Comparison of ENCODE assay signal across 11 mouse cellular contexts in the genomic region with DNA sequence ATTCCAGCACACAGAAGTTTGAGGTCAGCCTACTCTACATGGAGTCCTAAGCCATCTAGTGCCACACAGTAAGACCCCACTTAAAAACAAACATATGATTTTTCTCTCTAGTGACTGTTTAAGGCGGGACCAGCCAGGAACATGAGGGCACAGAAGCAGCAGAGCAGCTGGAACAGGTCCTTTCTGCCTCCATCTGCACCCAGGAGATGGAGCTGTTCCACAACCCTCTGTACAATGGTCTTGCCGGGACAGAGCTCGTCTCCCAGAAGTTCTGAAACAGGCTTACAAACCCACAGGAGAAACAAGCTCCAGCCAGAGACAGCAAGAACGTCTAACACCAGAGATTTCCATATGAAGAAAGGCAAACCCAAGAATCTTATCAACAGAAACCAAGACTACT. TPM values are rescaled to one million over a fixed set of nuclear protein-coding genes. Genes with fewer than 3 reads are reported as not detected.
DNase-seq lines count a peak whose midpoint lies in the region; ATAC-seq and TF ChIP-seq lines count a peak whose summit lies in the region.
"Had no signal": no experiment of that assay in that cellular context is flagged by ENCODE, and none has a peak within 500 bp of the region (broad histone marks: within the 10 kb centered on the region; RNA-seq: fewer than 3 reads in every experiment).

No protein-coding gene starts in this region.

- no peaks in the 10 kb centered on the region for H3K79me2 ChIP-seq in CH12.LX (replicated peaks; ENCODE audit: control insufficient read depth, extremely low read depth, insufficient read depth, poor library complexity, severe bottlenecking)

- TF ChIP-seq EP300 in CH12.LX (IDR thresholded peaks at IDR 0.05; ENCODE audit: low read length), result no peak

- H3K9ac ChIP-seq in kidney, embryonic 16.5 days (replicated peaks; ENCODE audit: low read length), result no peak overlapping the region
- H3K9ac ChIP-seq in CH12.LX (ENCODE audit: insufficient read depth, low read depth), result no peak overlapping the region

- no peaks in the 10 kb centered on the region for H3K4me1 ChIP-seq in kidney, embryonic 16.5 days (ENCODE audit: insufficient read depth, low read length)
- no peaks in the 10 kb centered on the region for H3K4me1 ChIP-seq in CH12.LX (ENCODE audit: control insufficient read depth in 1 of 2, insufficient read depth in 2 of 2)
- H3K4me1 ChIP-seq in lung, adult 2 months (ENCODE audit: control insufficient read depth, insufficient read depth, low read length), result no peaks in the 10 kb centered on the region
- H3K4me1 ChIP-seq in limb, embryonic 10.5 days, result no peaks in the 10 kb centered on the region

- no peak overlapping the region for H3K27ac ChIP-seq in kidney, embryonic 16.5 days (ENCODE audit: low read length)
- no peak overlapping the region for H3K27ac ChIP-seq in CH12.LX (ENCODE audit: insufficient read depth, low read depth)
- no peak overlapping the region for H3K27ac ChIP-seq in limb, embryonic 10.5 days

- TF ChIP-seq CTCF in CH12.LX (conservative IDR thresholded peaks at IDR 0.05 in 1 of 2, IDR thresholded peaks at IDR 0.05 in 1 of 2; ENCODE audit: low read depth in 2 of 2, low read length in 2 of 2), result peak in 1 of 2 experiments; percentile 35; a peak in 1 of 4 replicates
- peak; percentile 70 for TF ChIP-seq CTCF in lung, adult 2 months (IDR thresholded peaks at IDR 0.05; ENCODE audit: insufficient read depth, low read length)

- in situ Hi-C loops in CH12.LX (cut with MboI; ENCODE audit: low pct_ligation_motif_present, low pct_unique_long_range_greater_than_20kb, low sequenced_read_pairs), result no loop called here

- no peak for ATAC-seq in kidney, embryonic 16.5 days (ENCODE audit: low FRiP score, low TSS enrichment)
- ATAC-seq: activated CD4-positive, CD25-positive, alpha-beta regulatory T cell, adult 4 months had no signal

- H3K4me3 ChIP-seq in kidney, embryonic 16.5 days (ENCODE audit: low read length), result no peak overlapping the region
- H3K4me3 ChIP-seq in CH12.LX (replicated peaks in 1 of 3; ENCODE audit: low read depth in 2 of 3, low read length in 2 of 3, poor library complexity in 1 of 3), result no peak overlapping the region
- H3K4me3 ChIP-seq in lung, adult 2 months (replicated peaks; ENCODE audit: extremely low read depth, low read depth, low read length), result no peak overlapping the region
- no peak overlapping the region for H3K4me3 ChIP-seq in limb, embryonic 10.5 days

- no peaks in the 10 kb centered on the region for H3K36me3 ChIP-seq in kidney, embryonic 16.5 days (ENCODE audit: insufficient read depth, low read length)
- no peaks in the 10 kb centered on the region for H3K36me3 ChIP-seq in CH12.LX (replicated peaks in 1 of 2; ENCODE audit: control insufficient read depth in 1 of 2, insufficient read depth in 1 of 2, low read length in 1 of 2)
- no peaks in the 10 kb centered on the region for H3K36me3 ChIP-seq in limb, embryonic 10.5 days

- no peaks in the 10 kb centered on the region for H3K9me3 ChIP-seq in kidney, embryonic 16.5 days (ENCODE audit: low read length)
- no peaks in the 10 kb centered on the region for H3K9me3 ChIP-seq in CH12.LX (replicated peaks; ENCODE audit: low read length)
- no peaks in the 10 kb centered on the region for H3K9me3 ChIP-seq in limb, embryonic 10.5 days (replicated peaks)

- dilution Hi-C loops in CH12.LX (cut with MboI; ENCODE audit: extremely low pct_ligation_motif_present, extremely low pct_unique_long_range_greater_than_20kb, low sequenced_read_pairs), result no loop called here

- TF ChIP-seq POLR2A in CH12.LX (IDR thresholded peaks at IDR 0.05; ENCODE audit: low read depth, low read length), result no peak
- TF ChIP-seq POLR2A in lung, adult 2 months (IDR thresholded peaks at IDR 0.05; ENCODE audit: borderline replicate concordance, extremely low read depth, low read depth, low read length), result no peak

- no peak overlapping the region for H3K4me2 ChIP-seq in kidney, embryonic 16.5 days (replicated peaks; ENCODE audit: low read depth, low read length)
- no peak overlapping the region for H3K4me2 ChIP-seq in CH12.LX (ENCODE audit: insufficient read depth, low read depth, poor library complexity, severe bottlenecking)

- peak; percentile 11 for TF ChIP-seq RAD21 in CH12.LX (IDR thresholded peaks at IDR 0.05; ENCODE audit: low read depth, low read length)

- peak; percentile 35 for DNase-seq in kidney, adult 9 months
- DNase-seq in 3T3-L1 (ENCODE audit: low read depth, low spot score) (peak; percentile 24), CH12.LX (ENCODE audit: extremely low read depth) (no peak)
- no peak for DNase-seq in lung, adult 2 months
- no peak for DNase-seq in spleen, postnatal 36 days (ENCODE audit: low spot score in 2 of 2)
- DNase-seq in limb, embryonic 10.5 days (ENCODE audit: low spot score), result no peak

- H3K27me3 ChIP-seq in kidney, embryonic 16.5 days (ENCODE audit: insufficient read depth, low read length), result no peaks in the 10 kb centered on the region
- peaks cover 3% of the 10 kb centered on the region for H3K27me3 ChIP-seq in CH12.LX (replicated peaks)
- H3K27me3 ChIP-seq in limb, embryonic 10.5 days (ENCODE audit: low read depth, poor library complexity, severe bottlenecking), result no peaks in the 10 kb centered on the region

- WGBS in kidney, embryonic 16.5 days, result 65% methylated on average over 4 of the region's 4 CpGs
- 24% methylated on average over 4 of the region's 4 CpGs for WGBS in lung, adult 2 months
- 80% methylated on average over 4 of the region's 4 CpGs for WGBS in limb, embryonic 10.5 days

TF ChIP-seq in CH12.LX, 34 proteins besides CTCF, POLR2A, EP300 and RAD21:
- TF ChIP-seq ZC3H11A (IDR thresholded peaks at IDR 0.05; ENCODE audit: low read depth, low read length) (no peak), ZKSCAN1 (IDR thresholded peaks at IDR 0.05; ENCODE audit: borderline replicate concordance, low read depth, low read length) (no peak), IRF4 (IDR thresholded peaks at IDR 0.05; ENCODE audit: low read depth, low read length) (no peak), PAX5 (IDR thresholded peaks at IDR 0.05; ENCODE audit: low read length) (no peak), ZNF384 (IDR thresholded peaks at IDR 0.05; ENCODE audit: low read depth, low read length) (no peak), E2F4 (IDR thresholded peaks at IDR 0.05; ENCODE audit: insufficient replicate concordance, low read depth, low read length) (no peak), MAZ (IDR thresholded peaks at IDR 0.05; ENCODE audit: low read depth, low read length) (no peak), NRF1 (IDR thresholded peaks at IDR 0.05; ENCODE audit: low read depth, low read length) (no peak), MAX (IDR thresholded peaks at IDR 0.05; ENCODE audit: low read length) (no peak), ELF1 (IDR thresholded peaks at IDR 0.05; ENCODE audit: low read depth, low read length) (no peak), KAT2A (IDR thresholded peaks at IDR 0.05; ENCODE audit: insufficient replicate concordance, low read length) (no peak)

RNA-seq across cellular contexts. Expression of gene Cmtm1, which starts 3.4 kb away (rescaled TPM):
- not detected in 2 replicates for polyA plus RNA-seq in kidney, embryonic 16.5 days (2015; fragmentation: Nextera tagmentation; extraction: Ambion mirVana)
- not detected in 2 replicates for total RNA-seq in CH12.LX (2012; rRNA removed)
- total RNA-seq in CH12.LX (2014; rRNA removed), result not detected in 2 replicates
- polyA plus RNA-seq in CH12.LX (2012; ENCODE audit: insufficient read length, low read depth), result not detected in 2 replicates
- polyA plus RNA-seq in lung, adult 2 months (2012; rRNA removed), result not detected in 2 replicates
- not detected in 2 replicates for polyA plus RNA-seq in limb, embryonic 10.5 days (2016; fragmentation: Nextera tagmentation; extraction: Ambion mirVana)
- total RNA-seq: hematopoietic stem cell, adult 5-6 weeks; layer of hippocampus, adult 18-20 months had no signal
- polyA plus RNA-seq: activated CD4-positive, CD25-positive, alpha-beta regulatory T cell, adult 4 months; limb, embryonic 11.5 days had no signal

RNA-seq across cellular contexts. Expression of gene Gm45711, which starts 3.4 kb away (rescaled TPM):
- polyA plus RNA-seq in kidney, embryonic 16.5 days (2015; fragmentation: Nextera tagmentation; extraction: Ambion mirVana), result not detected in 2 replicates
- total RNA-seq in CH12.LX (2012; rRNA removed) (not detected in 2 replicates), CH12.LX (2014; rRNA removed) (not detected in 2 replicates)
- polyA plus RNA-seq in CH12.LX (2012; ENCODE audit: insufficient read length, low read depth), result not detected in 2 replicates
- not detected in 2 replicates for polyA plus RNA-seq in lung, adult 2 months (2012; rRNA removed)
- not detected in 2 replicates for polyA plus RNA-seq in limb, embryonic 10.5 days (2016; fragmentation: Nextera tagmentation; extraction: Ambion mirVana)
- total RNA-seq: hematopoietic stem cell, adult 5-6 weeks; layer of hippocampus, adult 18-20 months had no signal
- polyA plus RNA-seq: activated CD4-positive, CD25-positive, alpha-beta regulatory T cell, adult 4 months; limb, embryonic 11.5 days had no signal

RNA-seq across cellular contexts. Expression of gene Gm11020, which starts 8.1 kb away (rescaled TPM):
- not detected in 2 replicates for polyA plus RNA-seq in kidney, embryonic 16.5 days (2015; fragmentation: Nextera tagmentation; extraction: Ambion mirVana)
- not detected in 2 replicates for total RNA-seq in CH12.LX (2012; rRNA removed)
- not detected in 2 replicates for total RNA-seq in CH12.LX (2014; rRNA removed)
- not detected in 2 replicates for polyA plus RNA-seq in CH12.LX (2012; ENCODE audit: insufficient read length, low read depth)
- polyA plus RNA-seq in lung, adult 2 months (2012; rRNA removed), result not detected in 2 replicates
- not detected in 2 replicates for polyA plus RNA-seq in limb, embryonic 10.5 days (2016; fragmentation: Nextera tagmentation; extraction: Ambion mirVana)
- total RNA-seq: hematopoietic stem cell, adult 5-6 weeks; layer of hippocampus, adult 18-20 months had no signal
- polyA plus RNA-seq: activated CD4-positive, CD25-positive, alpha-beta regulatory T cell, adult 4 months; limb, embryonic 11.5 days had no signal

RNA-seq across cellular contexts. Expression of gene Cmtm2b, which starts 8.7 kb away (rescaled TPM):
- polyA plus RNA-seq in kidney, embryonic 16.5 days (2015; fragmentation: Nextera tagmentation; extraction: Ambion mirVana), result not detected in 2 replicates
- total RNA-seq in CH12.LX (2012; rRNA removed), result not detected in 2 replicates
- total RNA-seq in CH12.LX (2014; rRNA removed), result not detected in 2 replicates
- polyA plus RNA-seq in CH12.LX (2012; ENCODE audit: insufficient read length, low read depth), result not detected in 2 replicates
- not detected in 2 replicates for polyA plus RNA-seq in lung, adult 2 months (2012; rRNA removed)
- not detected in 2 replicates for polyA plus RNA-seq in limb, embryonic 10.5 days (2016; fragmentation: Nextera tagmentation; extraction: Ambion mirVana)
- total RNA-seq: hematopoietic stem cell, adult 5-6 weeks; layer of hippocampus, adult 18-20 months had no signal
- polyA plus RNA-seq: activated CD4-positive, CD25-positive, alpha-beta regulatory T cell, adult 4 months; limb, embryonic 11.5 days had no signal

RNA-seq across cellular contexts. Expression of gene Cmtm2a, which starts 20.3 kb away (rescaled TPM):
- not detected in 2 replicates for polyA plus RNA-seq in kidney, embryonic 16.5 days (2015; fragmentation: Nextera tagmentation; extraction: Ambion mirVana)
- not detected in 2 replicates for total RNA-seq in CH12.LX (2012; rRNA removed)
- total RNA-seq in CH12.LX (2014; rRNA removed), result not detected in 2 replicates
- polyA plus RNA-seq in CH12.LX (2012; ENCODE audit: insufficient read length, low read depth), result not detected in 2 replicates
- not detected in 2 replicates for polyA plus RNA-seq in lung, adult 2 months (2012; rRNA removed)
- polyA plus RNA-seq in limb, embryonic 10.5 days (2016; fragmentation: Nextera tagmentation; extraction: Ambion mirVana), result not detected in 2 replicates
- total RNA-seq: hematopoietic stem cell, adult 5-6 weeks; layer of hippocampus, adult 18-20 months had no signal
- polyA plus RNA-seq: activated CD4-positive, CD25-positive, alpha-beta regulatory T cell, adult 4 months; limb, embryonic 11.5 days had no signal

Comparison
In these comparisons a context has a peak if more than half of its experiments do, and no peak if none do; other contexts are left out.
1. DNase-seq: peak in kidney, adult 9 months (single experiment) and 3T3-L1 (single experiment); none in CH12.LX (single experiment), lung, adult 2 months (single experiment), spleen, postnatal 36 days (0 of 2) and limb, embryonic 10.5 days (single experiment).